Mouse (Mus musculus) heart, embryonic 14.5 days (tissue): ENCODE measurements around the gene Ipo13. TPM values are rescaled to one million over a fixed set of nuclear protein-coding genes. Genes with fewer than 3 reads are reported as not detected.
A peak's percentile ranks its signal among the peaks of the same experiment; 100 is the strongest.

Experiments used
- ATAC-seq: fragments of 200-750 bp; cut with Nextera tagmentation; 2 replicates; pipeline ENCODE4 v1.8.0; 2017; ENCODE audit warnings: low read depth, moderate TSS enrichment; ENCODE audit not compliant: insufficient number of reproducible peaks, insufficient read depth, low FRiP score
- H3K27ac ChIP-seq, 2 experiments: fragments of 200-500 bp in 1 of 2; fragments of 300-500 bp in 1 of 2; sonication (generic) in 1 of 2; replicated peaks in 1 of 2; 2 replicates each; pipeline ENCODE4 v1.5.1; 2012 to 2014; ENCODE audit warnings: low read depth in 2 of 2, low read length in 2 of 2, control low read depth in 1 of 2, mild to moderate bottlenecking in 1 of 2, mixed read lengths in 1 of 2; ENCODE audit not compliant: control insufficient read depth in 1 of 2, insufficient read depth in 1 of 2
- H3K27me3 ChIP-seq: fragments of 300-500 bp; sonication (generic); 2 replicates; pipeline ENCODE4 v1.6.1; 2014; ENCODE audit warnings: mild to moderate bottlenecking, low read length, control low read depth; ENCODE audit not compliant: control insufficient read depth, insufficient read depth
- H3K36me3 ChIP-seq: fragments of 300-500 bp; sonication (generic); 2 replicates; pipeline ENCODE4 v1.6.1; 2014; ENCODE audit warnings: mild to moderate bottlenecking, control low read depth, low read length, mixed read lengths; ENCODE audit not compliant: control insufficient read depth, insufficient read depth
- H3K4me1 ChIP-seq, 2 experiments: fragments of 200-500 bp in 1 of 2; fragments of 300-500 bp in 1 of 2; sonication (generic) in 1 of 2; 2 replicates each; pipeline ENCODE4 v1.6.1; 2012 to 2014; ENCODE audit warnings: low read length in 2 of 2, control low read depth in 1 of 2, mixed read lengths in 1 of 2; ENCODE audit not compliant: control insufficient read depth in 2 of 2, insufficient read depth in 2 of 2
- H3K4me2 ChIP-seq: fragments of 300-500 bp; sonication (generic); 2 replicates; pipeline ENCODE4 v1.6.1; 2014; ENCODE audit warnings: mild to moderate bottlenecking, low read length
- H3K4me3 ChIP-seq, 2 experiments: fragments of 200-500 bp in 1 of 2; fragments of 300-500 bp in 1 of 2; sonication (generic) in 1 of 2; 2 replicates each; pipeline ENCODE4 v1.5.1; 2012 to 2014; ENCODE audit warnings: low read length in 2 of 2, mild to moderate bottlenecking in 2 of 2, control low read depth in 1 of 2, low read depth in 1 of 2, moderate library complexity in 1 of 2; ENCODE audit not compliant: control insufficient read depth in 1 of 2, insufficient read depth in 1 of 2
- H3K9ac ChIP-seq: fragments of 300-500 bp; sonication (generic); 2 replicates; pipeline ENCODE4 v1.6.1; 2014; ENCODE audit warnings: mild to moderate bottlenecking, low read length
- H3K9me3 ChIP-seq: fragments of 300-500 bp; sonication (generic); 2 replicates; pipeline ENCODE4 v1.6.1; 2016; ENCODE audit warnings: low read length, control low read depth; ENCODE audit not compliant: control insufficient read depth
- WGBS: fragments of 180-500 bp; shearing (Covaris S2); extraction: QIAGEN DNeasy Blood & Tissue Kit; methylation state at CpG from one replicate; pipeline ENCODE4 v1.1.7; 2014; 5-methylcytosine and 5-hydroxymethylcytosine counted together
- polyA plus RNA-seq: library from polyadenylated mRNA; unstranded; fragments of >200 nt; fragmentation: Nextera tagmentation; extraction: Ambion mirVana; gene quantifications from 2 replicates; pipeline ENCODE4 v1.2.1, GENCODE M21; 2014

Ipo13 gene
- polyA plus RNA-seq, 1 experiment from 2014 or later: 36.4 TPM

DNA sequence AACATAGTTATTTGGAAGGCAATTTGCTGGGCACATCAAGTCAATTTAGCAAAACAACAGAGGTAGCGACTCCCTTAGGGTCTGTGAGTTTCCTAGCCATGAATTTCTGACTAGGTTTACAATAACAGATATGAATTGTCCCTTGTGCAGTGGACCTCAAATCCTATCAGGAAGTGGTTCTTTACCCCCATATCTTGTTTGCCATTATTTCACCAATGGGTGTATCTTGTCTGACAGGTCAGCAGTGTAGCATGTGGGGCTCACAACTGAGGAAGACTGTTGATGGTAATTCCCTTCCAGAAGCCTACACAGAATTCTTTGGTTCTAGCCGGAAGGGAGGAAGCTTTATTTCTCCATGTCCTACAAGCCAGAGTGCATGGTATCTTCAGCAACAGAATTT, 6.6 kb upstream of the Ipo13 start:
- Histone ChIP-seq H3K36me3 (no peaks in the 10 kb centered on the region), H3K27me3 (peaks cover 12% of the 10 kb centered on the region; the same call in 1 of the 2 replicates), H3K4me3 (no peak overlapping the region), H3K27ac (no peak overlapping the region), H3K4me2 (no peak overlapping the region), H3K9ac (no peak overlapping the region), H3K9me3 (no peaks in the 10 kb centered on the region), H3K4me1 (peaks cover 36% of the 10 kb centered on the region in 2 experiments)
- WGBS: 88% methylated on average over 2 of the region's 2 CpGs
- no peak for ATAC-seq

DNA sequence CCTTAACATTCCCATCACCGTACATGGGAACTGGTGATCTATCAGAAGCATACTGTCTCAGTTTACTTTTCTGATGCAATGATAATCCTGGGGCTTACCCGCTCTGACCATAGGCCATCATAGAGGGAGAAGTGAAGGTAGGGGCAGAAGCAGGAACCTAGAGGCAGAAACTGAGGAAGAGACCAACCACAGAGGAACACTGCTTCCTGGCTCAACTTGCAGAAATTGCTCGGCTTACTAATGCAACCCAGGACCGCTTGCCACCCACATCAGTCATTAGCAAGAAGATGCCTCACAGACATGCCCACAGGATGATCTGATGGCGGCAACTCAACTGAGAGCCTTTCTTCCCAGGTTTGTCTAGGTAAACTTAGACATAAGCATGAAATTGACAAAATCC, 4.0 kb upstream of the Ipo13 start:
- Histone ChIP-seq H3K4me2 (no peak overlapping the region), H3K9ac (peak overlapping the region; percentile 27; the same call in 1 of the 2 replicates), H3K27me3 (no peaks in the 10 kb centered on the region), H3K4me3 (no peak overlapping the region), H3K9me3 (no peaks in the 10 kb centered on the region), H3K4me1 (peaks cover 36 to 37% of the 10 kb centered on the region in 2 experiments), H3K27ac (peak overlapping the region; percentile 61 to 68; a peak in 3 of 4 replicates), H3K36me3 (no peaks in the 10 kb centered on the region)
- 57% methylated on average over 5 of the region's 5 CpGs for WGBS
- no peak for ATAC-seq

DNA sequence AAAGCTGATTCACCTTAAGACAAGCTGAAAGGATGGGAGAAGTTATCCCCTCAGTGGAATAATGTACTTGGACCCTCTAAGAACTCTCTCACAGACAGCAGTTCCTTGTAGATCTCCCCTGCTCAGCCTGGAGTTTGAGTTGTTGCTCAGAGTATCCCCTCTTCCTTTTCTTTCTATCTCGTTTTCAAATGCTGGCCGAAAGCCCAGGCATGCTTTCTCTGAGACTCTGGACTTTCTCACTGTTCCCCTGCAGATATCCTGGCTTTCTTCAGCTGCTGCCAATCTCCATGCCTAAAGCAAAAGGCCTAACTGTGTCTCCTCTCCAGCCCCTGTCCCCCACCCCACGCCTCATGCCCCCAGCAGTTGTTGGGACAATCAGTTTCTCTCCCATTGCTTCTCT, 3.5 kb upstream of the Ipo13 start:
- no peaks in the 10 kb centered on the region for H3K9me3 ChIP-seq
- H3K27ac ChIP-seq: peak overlapping the region; percentile 61 to 76
- H3K4me1 ChIP-seq: peaks cover 37 to 40% of the 10 kb centered on the region in 2 experiments
- no peak overlapping the region; the same call in 1 of the 2 replicates for H3K9ac ChIP-seq
- H3K27me3 ChIP-seq: no peaks in the 10 kb centered on the region
- no peak for ATAC-seq
- H3K4me3 ChIP-seq: no peak overlapping the region
- no peak overlapping the region for H3K4me2 ChIP-seq
- WGBS: 4% methylated on average over 3 of the region's 3 CpGs
- no peaks in the 10 kb centered on the region for H3K36me3 ChIP-seq

DNA sequence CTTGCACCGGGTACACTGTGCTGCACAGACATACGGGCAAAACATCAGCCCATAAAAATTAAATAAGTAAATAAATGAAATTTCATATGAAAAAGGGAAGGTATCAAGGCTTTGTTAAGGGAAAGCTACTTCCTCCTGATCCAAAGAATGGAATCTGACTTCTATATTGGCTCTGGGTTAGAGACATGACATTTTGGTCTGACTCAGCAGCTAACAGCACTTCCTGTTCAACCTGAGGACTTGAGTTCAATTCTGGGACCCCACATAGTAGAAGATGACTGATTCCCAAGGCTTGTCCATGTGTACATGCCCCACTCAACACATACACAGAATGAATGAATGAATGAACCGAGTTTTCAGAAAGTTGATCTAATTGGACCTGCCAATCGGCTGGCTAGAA, 3.0 kb upstream of the Ipo13 start:
- WGBS: 83% methylated on average over 4 of the region's 4 CpGs
- H3K4me1 ChIP-seq: peaks cover 37 to 40% of the 10 kb centered on the region in 2 experiments
- H3K36me3 ChIP-seq: 0 out of 2 replicates have a peak, but pooled peaks cover 2% of the 10 kb centered on the region
- H3K27ac ChIP-seq: peak overlapping the region; percentile 61 to 76
- no peak overlapping the region for H3K4me2 ChIP-seq
- no peak overlapping the region for H3K4me3 ChIP-seq
- H3K9me3 ChIP-seq: no peaks in the 10 kb centered on the region
- no peak overlapping the region; the same call in 1 of the 2 replicates for H3K9ac ChIP-seq
- no peaks in the 10 kb centered on the region for H3K27me3 ChIP-seq
- no peak for ATAC-seq

DNA sequence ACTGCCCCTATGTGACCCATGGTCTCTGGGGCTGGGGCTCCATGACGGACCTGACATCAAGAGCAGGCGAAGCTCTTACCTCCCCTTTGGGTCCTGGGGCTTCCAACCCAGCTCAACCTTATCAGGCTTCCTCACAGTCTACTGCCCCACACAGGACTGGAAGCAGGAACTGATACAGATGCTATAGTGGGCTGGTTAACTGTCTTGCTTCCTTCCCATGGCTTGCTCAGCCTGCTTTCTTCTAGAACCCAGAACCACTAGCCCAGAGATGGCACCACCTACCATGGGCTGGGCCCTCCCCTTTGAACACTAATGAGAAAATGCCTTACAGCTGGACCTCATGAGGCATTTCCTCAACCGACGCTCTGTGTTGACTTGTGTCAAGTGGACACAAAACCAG, 2.6 kb upstream of the Ipo13 start:
- Histone ChIP-seq H3K36me3 (peaks cover 6% of the 10 kb centered on the region), H3K4me1 (peaks cover 39 to 40% of the 10 kb centered on the region in 2 experiments), H3K9me3 (no peaks in the 10 kb centered on the region), H3K9ac (no peak overlapping the region), H3K4me3 (no peak overlapping the region), H3K27me3 (no peaks in the 10 kb centered on the region), H3K4me2 (no peak overlapping the region), H3K27ac (peak overlapping the region in 1 of 2 experiments; percentile 19; a peak in 2 of 4 replicates)
- no peak for ATAC-seq
- WGBS: 57% methylated on average over 4 of the region's 4 CpGs

DNA sequence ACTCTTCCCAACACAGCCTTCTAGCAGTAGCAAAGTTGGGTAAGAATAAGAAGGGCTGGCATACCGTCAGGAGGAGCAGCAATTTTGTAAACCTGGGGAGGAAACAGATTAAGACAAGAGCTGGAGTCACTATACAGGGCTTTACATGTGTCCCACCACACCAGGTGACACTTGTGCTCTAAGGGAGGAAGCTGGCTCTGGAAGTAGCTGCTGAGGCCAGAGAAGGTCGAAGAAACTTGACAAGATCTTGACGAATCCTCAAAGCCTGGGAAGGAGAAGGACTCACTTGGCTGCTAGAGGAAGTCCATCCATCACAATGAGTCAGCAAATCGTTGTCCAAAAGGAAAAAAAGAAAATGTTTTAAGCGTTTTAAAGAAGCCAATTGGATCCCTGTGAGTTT, 1.6 kb upstream of the Ipo13 start:
- 58% methylated on average over 5 of the region's 5 CpGs for WGBS
- Histone ChIP-seq H3K9me3 (no peaks in the 10 kb centered on the region), H3K27ac (peak overlapping the region in 1 of 2 experiments; percentile 3; a peak in 1 of 4 replicates), H3K9ac (no peak overlapping the region), H3K4me3 (no peak overlapping the region), H3K4me1 (peaks cover 38 to 40% of the 10 kb centered on the region in 2 experiments), H3K36me3 (peaks cover 17% of the 10 kb centered on the region), H3K4me2 (no peak overlapping the region), H3K27me3 (no peaks in the 10 kb centered on the region)
- no peak for ATAC-seq

DNA sequence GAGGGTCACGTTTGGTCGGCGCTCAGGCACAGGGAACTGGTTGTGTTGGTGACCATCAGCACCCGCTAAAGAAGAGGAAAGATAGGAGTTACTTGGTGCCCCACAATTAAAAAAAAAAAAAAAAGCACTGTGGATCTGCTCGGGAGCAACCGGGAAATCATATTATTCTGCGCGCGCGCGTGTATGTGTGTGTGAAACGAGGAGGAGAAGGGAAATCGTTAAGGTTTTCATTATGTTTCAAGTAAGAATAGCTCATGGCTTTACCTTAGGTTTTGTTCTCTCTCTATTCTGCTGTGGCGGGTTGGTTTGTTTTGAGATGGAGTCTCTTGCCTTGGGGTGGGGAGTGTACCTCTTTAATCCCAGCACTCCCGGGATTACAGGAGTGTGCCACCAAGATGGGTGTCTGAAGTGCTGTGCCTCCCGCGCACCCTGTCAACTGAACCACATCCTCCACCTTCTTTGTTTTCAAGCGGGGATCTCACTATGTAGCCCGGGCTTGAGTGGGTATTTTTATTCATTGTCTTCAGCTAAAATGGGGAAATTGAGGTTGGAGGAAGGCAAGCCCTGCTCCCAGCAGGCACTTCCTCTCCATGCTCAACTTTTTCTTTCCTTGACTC, 798 bp upstream of the Ipo13 start:
- H3K36me3 ChIP-seq: peaks cover 24% of the 10 kb centered on the region
- peak overlapping the region; percentile 65 to 85 for H3K4me3 ChIP-seq
- peak overlapping the region; percentile 57 to 87; a peak in 3 of 4 replicates for H3K27ac ChIP-seq
- no peak for ATAC-seq
- peak overlapping the region; percentile 96 for H3K4me2 ChIP-seq
- WGBS: 2% methylated on average over 19 of the region's 19 CpGs
- no peaks in the 10 kb centered on the region for H3K27me3 ChIP-seq
- peaks cover 38 to 44% of the 10 kb centered on the region in 2 experiments for H3K4me1 ChIP-seq
- H3K9me3 ChIP-seq: no peaks in the 10 kb centered on the region
- peak overlapping the region; percentile 91 for H3K9ac ChIP-seq
